Mouse (Mus musculus): ENCODE data around the gene Ociad1.

Ociad1 gene

DNA sequence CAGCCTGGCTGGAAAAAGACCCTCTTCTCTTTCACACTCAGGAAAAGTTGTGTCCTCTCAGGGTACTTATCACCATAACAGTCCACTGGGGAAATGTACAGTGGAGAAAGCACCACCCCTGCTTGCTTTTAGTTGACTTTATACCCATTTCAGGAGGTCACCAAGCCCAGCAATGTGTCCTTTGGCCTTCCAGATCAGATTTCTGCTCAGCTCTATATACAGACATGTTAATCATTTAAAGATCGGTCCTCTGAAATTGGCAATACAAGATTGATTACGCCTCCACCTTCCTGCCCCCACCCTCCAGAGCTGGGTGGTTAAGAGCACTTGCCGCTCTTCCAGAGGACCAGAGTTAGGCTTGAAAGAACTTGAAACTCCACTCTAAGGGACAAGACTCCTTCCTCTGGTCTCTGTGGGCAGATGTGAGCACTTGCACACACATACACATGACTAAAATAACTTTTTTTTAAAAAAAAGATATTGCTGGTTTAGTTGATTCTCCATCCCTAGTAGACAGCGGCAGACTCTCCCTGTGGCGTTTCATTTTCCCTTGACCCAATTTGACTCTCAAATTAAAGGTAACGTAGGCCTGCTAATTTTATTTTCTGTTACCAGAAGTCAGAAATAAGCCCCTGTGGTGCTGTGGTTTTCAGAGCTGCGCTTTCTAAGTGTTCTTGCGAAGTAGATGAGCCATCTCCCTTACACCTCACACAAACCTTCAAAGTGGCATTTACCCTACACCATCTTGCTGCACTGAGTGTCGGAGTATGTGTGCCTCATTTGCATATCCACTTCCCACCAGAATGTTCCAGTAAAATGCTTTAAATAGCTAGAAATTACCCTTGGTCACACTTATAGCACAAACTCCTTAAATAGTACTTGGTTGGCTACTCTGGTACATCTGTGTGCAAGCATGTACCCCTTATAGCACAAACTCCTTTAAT, 47.5 kb downstream of the Ociad1 start:
- no peak for DNase-seq (ENCODE audit: low read depth)

DNA sequence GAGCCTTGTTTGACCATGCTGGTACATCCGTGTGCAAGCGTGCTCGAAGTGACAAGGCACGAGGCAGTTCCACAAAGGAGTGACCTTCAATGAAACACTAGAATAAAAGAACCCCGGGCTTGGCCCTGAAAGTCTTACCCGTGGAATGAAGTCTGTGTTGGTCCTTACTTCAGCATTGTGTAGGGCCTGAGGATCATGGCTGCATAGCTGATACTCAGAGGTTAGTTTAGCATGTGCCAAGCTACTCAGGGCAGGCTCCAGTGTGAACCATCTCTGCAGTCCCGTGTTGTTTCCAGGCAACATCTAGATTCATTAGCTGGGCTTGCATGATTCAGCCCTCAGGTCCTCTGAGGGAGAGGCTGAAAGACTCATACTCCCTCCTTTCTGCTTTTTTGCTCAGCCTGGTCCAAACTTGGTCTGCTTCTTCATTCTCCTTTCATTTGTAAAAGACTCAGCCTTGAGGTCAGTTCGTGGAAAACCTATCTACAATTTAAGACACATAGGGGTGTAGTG, 48.2 kb downstream of the Ociad1 start, which contains the start of gene Ociad2:
Ociad2 (minus strand) TSS at position 306 of the 513 bp plus-strand sequence.
- no peak for DNase-seq (ENCODE audit: low read depth)

DNA sequence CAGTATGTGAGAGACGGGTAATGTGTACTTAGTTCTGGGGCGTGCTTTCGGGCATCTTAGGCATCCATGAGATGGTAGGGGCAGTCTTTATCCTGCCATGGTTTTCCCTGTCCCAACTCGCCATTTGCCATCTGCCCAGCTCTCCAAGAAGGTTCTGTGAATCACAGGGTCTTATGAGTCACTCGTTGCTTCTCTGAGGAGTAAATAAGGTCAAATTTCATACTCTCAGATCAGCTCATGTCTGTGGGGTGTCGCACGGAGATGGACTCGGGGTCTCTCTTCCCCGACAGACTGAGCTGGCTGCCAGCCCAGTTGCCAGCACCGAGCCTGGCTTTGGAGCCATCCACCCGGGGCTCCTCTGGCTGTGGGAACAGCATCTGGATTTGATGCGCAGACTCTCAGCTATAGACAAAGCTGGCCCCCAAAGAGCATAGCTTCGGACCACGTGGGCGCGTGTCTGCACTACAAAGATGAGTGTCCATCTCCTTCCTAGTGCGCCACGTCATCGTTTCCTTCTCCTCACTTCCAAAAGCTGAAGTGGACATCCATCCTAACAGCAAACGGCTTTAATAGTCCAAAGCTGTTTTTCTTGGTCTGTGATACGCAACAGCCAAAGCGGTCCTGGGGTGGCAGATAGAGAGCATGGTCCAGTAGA, 50.2 kb downstream of the Ociad1 start:
- DNase-seq (ENCODE audit: low read depth) = no peak

DNA sequence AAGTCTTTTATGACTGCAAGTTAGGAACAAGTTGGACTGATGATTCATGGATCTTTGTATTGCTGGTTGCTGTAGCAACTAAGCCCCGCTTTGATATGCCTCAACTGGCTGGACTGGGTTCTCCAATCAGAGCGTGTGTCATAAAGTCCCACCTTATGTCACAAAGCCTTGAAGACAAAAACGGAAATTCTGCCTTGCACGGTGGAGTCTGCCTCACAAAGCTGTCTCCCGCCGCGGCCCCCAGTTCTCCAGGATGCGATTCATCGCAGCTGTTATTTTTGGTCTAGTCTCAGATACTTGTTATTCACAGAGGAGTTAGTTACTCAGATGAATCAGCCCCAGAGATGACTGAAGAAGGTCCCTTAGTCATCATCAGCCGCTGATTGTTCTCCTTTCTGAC, 51.7 kb downstream of the Ociad1 start:
- peak; percentile 54 for DNase-seq (ENCODE audit: low read depth)

DNA sequence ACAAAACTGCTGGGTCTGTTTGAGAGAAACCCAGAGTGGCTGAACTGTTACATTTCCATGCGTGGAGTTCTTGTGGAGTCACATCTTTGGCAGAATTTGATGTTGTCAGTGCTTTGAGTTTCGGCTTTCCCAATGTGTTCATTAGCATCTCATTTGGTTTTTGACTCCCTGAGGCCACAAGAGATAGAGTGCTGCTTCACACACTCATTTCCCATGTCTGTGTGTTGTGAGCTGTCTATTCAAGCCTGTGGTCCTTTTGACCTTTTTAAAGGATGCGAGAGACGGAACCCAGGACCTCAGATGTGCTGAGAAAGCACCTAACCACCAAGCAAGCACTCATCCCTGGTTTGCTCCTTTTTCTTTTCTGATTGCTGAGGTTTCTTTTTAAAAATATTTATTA, 52.7 kb downstream of the Ociad1 start:
- DNase-seq (ENCODE audit: low read depth) = no peak

DNA sequence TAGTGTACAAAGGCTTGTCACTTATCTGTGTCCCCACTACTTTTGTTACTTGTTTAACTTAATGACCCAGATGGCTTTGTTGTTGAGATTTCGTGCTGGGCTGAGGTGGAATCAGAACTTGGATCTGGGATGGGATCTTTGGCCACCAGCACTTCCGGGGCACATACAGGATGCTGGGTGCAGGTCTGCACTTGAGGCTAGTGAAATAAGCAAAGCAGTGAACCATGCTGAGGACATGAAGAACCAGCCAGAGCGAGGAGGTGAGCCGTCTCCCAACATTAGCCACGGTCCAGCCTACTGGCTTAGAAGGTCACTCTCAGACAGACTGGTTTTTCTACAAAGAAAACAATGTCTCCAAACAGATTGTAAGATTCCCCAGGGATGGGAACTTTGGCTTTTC, 56.9 kb downstream of the Ociad1 start:
- DNase-seq (ENCODE audit: low read depth) = no peak

DNA sequence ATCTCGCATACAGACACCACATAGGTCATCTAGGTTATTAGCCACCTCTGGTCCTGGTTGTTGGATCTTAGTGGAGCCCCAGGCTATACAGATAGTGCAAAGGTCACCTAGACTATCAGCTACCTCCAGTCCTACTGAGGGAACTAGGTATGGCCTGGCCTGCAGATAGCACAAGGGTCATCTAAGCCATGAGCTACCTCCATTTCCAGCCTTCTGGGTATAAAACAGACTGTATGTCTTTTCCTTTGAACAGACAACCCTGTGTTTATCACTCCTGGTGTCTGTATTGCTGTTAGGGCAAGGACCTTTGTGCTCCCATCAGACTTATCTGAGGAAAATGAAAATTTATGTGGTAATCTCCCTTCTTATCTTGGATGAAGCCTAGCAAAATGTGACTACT, 59.2 kb downstream of the Ociad1 start:
- DNase-seq (ENCODE audit: low read depth) = no peak

DNA sequence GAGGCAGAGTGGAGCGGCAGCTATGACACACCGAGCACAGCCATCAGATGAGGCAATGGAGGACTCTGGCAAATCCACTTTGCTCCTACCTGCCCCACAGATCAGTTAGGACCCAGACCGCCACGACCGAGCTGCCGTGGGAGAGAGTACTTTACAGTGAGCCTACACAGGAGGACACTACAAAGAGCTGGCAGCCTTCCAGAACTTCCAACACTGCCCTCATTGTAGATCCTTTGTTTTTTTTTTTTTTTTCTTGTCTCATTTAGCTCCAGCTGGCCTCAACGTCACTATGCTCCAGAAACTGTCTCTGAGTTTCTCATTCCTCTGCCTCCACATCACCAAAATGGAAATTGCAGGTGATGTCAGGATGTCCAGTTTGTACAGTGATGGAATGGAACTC, 60.9 kb downstream of the Ociad1 start:
- DNase-seq (ENCODE audit: low read depth) = no peak

DNA sequence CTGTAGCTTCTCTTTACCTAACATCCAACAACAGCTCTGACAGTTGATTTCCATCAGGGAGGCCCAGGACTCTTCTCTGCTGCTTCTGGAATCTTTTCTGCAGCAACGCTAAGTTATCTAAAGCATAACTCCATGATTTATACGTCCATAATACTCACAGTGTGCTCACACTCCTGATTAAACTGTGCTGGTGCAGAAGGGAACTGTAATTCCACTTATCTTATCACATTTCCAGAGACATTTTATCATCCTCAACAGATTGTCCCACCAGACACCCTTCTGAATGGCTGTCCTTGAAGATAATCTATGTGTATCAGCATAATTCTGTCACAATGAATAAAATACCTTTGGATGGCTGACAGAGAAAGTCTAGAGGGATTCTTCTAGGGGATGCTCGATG, 61.4 kb downstream of the Ociad1 start:
- DNase-seq (ENCODE audit: low read depth) = no peak

DNA sequence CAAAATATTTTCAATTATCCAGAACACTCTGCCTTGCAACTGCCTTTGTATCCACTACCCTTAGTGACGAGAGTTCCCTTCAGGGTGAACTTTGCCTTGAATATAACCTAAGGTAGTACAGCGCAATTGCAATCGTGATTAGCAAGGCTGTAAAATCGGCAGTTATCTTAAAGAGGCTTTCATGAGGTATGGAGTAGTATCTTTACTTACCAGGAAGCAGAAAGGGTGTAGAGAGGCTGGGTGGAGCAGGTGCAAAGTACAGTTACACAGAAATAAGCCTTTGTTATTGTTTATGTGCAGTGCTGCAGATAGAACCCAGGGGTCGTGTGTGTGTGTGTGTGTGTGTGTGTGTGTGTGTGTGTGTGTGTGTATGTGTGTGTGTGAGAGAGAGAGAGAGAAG, 62.8 kb downstream of the Ociad1 start:
- no peak for DNase-seq (ENCODE audit: low read depth)

DNA sequence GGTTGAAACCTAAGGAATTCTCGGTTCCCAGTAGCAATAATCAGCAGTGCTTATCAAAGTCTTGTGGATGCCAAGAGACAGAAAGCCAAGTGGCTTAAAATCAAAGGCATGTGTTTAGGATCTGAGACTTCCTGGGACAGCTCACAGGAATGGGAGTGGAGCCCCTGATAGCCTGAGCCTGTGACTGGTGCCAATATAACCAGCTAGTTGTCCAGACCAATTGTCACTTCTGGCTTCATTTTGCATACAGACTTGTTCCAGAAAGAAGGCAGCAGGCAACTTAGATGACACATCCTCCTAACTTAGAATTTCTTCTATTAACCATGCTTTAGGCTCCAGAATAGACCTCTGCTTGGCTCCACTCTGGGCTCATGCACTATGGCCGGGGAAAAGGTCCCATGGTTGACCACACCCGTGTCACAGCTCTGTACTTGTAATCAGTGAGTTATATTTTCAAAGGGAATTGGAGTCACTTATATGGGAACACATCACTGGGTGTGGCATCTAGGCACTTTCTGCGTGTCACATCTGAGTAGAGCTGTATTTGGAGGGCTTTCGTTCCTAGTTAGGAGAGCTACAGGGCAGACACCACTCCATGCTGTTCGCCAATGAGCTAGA, 66.7 kb downstream of the Ociad1 start:
- no peak for DNase-seq (ENCODE audit: low read depth)

DNA sequence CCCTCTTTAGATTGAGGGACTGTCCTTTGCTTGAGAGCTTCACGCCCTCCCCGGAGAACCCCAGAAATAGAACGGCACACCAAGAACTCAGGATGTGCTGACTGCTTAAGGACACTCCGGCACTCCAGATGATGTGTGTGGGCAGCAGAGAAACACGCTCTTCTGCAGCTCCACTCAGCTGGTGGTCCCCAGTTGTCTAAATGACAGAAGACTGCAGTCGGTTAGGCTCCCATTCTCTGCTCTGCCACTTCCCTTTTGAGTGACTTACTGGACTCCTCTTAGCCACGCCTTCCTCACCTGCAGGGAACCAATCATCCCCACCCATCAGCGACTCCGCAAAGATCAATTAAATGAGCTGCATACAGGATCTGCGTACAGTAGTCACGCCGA, 67.2 kb downstream of the Ociad1 start:
- no peak for DNase-seq (ENCODE audit: low read depth)

DNA sequence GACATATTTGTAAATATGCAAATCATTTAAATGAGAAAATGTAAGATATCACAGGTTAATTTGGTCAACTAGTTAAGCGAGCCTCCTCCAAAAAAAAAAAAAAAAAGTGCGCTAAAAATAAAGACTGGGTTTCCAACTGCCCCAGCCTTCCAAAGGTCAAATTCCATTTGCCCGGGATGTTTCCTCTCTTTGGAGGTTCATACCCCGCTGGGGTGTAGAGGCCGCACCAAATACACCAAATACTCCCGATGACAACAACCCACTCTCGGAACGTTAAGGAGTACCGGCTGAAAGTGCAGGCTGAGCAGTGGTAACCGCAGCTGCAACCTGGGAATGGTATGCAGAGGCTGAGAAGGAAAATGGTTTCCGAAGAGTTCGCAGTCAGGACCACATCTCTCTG, 67.7 kb downstream of the Ociad1 start:
- no peak for DNase-seq (ENCODE audit: low read depth)

DNA sequence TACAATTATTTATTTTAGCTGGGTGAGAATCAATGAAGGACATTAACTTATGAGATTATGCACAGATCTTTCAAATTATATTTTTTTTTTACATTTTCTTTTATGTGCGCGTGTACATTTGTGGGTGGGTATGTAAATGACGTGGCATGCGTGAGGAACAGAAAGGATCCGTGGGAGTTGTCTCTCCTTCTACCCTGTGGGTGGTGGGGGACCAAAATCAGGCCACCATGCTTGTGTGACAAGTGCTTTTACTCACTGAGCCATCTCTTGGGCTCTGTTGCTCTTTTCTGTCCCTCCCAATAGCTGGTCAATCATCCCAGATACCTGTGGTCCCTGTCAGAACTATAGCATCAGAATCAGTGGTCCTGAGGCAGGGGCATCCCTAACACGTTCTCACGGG, 69.8 kb downstream of the Ociad1 start:
- DNase-seq (ENCODE audit: low read depth) = no peak

DNA sequence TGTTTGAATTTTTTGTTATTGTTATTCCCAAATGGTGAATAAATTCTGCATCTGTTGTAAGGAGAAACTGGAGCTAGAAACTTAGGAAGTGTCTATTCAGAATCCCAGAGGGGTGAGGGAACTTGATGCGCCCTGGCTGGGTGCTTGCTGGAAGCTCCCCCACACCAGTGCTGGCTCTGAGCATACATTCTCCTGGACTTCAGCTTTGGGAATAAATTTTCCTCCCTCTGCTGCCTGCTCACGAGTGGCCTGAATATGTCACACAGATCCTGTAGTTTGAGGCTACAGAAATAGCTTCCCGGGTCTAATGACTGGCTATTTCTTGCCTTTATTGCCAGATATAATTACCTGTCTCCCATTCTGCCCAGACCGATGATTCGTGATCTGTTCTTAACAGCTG, 70.2 kb downstream of the Ociad1 start:
- DNase-seq (ENCODE audit: low read depth) = no peak
